Mouse (Mus musculus) liver, embryonic 14.5 days (tissue): ENCODE measurements around the gene Unc5a. TPM values are rescaled to one million over a fixed set of nuclear protein-coding genes. Genes with fewer than 3 reads are reported as not detected.
A peak's percentile ranks its signal among the peaks of the same experiment; 100 is the strongest.

Source experiments
- ATAC-seq: fragments of 200-750 bp; cut with Nextera tagmentation; 2 replicates; pipeline ENCODE4 v1.8.0; 2017; ENCODE audit warnings: moderate number of reproducible peaks, mild to moderate bottlenecking, moderate library complexity; ENCODE audit not compliant: insufficient read depth
- DNase-seq, 3 experiments: peaks; one replicate each; pipeline ENCODE4 v3.0.0-alpha.2; 2012 to 2013; ENCODE audit warnings: low read depth in 3 of 3, low spot score in 3 of 3
- H3K27ac ChIP-seq: fragments of 300-500 bp; sonication (generic); 2 replicates; pipeline ENCODE4 v1.5.1; 2014; ENCODE audit warnings: moderate library complexity, mild to moderate bottlenecking, control low read depth, inconsistent platforms
- H3K27me3 ChIP-seq: fragments of 300-500 bp; sonication (generic); 2 replicates; pipeline ENCODE4 v1.6.1; 2014; ENCODE audit warnings: mild to moderate bottlenecking, low read length, moderate library complexity; ENCODE audit not compliant: control insufficient read depth, insufficient read depth
- H3K36me3 ChIP-seq: fragments of 300-500 bp; sonication (generic); replicated peaks from 2 replicates; pipeline ENCODE4 v1.6.1; 2014; ENCODE audit warnings: low read depth; ENCODE audit not compliant: control insufficient read depth, insufficient read depth
- H3K4me1 ChIP-seq, 2 experiments: fragments of 200-500 bp in 1 of 2; fragments of 300-500 bp in 1 of 2; sonication (generic) in 1 of 2; replicated peaks; 2 replicates each; pipeline ENCODE4 v1.6.1; 2012 to 2014; ENCODE audit warnings: antibody characterized with exemption in 1 of 2, inconsistent platforms in 1 of 2, low read length in 1 of 2; ENCODE audit not compliant: control insufficient read depth in 2 of 2, insufficient read depth in 2 of 2
- H3K4me2 ChIP-seq: fragments of 300-500 bp; sonication (generic); 2 replicates; pipeline ENCODE4 v1.6.1; 2014; ENCODE audit warnings: low read depth, mild to moderate bottlenecking, control low read depth, moderate library complexity
- H3K4me3 ChIP-seq, 2 experiments: fragments of 200-500 bp in 1 of 2; fragments of 300-500 bp in 1 of 2; sonication (generic) in 1 of 2; 2 replicates each; pipeline ENCODE4 v1.5.1; 2012 to 2014; ENCODE audit warnings: low read depth in 2 of 2, low read length in 2 of 2, mild to moderate bottlenecking in 2 of 2, control low read depth in 1 of 2, inconsistent platforms in 1 of 2, moderate library complexity in 1 of 2; ENCODE audit not compliant: insufficient read depth in 1 of 2
- H3K9ac ChIP-seq: fragments of 300-500 bp; sonication (generic); replicated peaks from 2 replicates; pipeline ENCODE4 v1.6.1; 2014; ENCODE audit warnings: mild to moderate bottlenecking, control low read depth, moderate library complexity
- H3K9me3 ChIP-seq: fragments of 300-500 bp; sonication (generic); 2 replicates; pipeline ENCODE4 v1.6.1; 2016; ENCODE audit warnings: low read length, mixed read lengths; ENCODE audit not compliant: control insufficient read depth
- CTCF ChIP-seq: IDR thresholded peaks from 2 replicates; pipeline ENCODE4 v1.5.1; 2016; ENCODE audit warnings: antibody characterized with exemption, low read depth, control low read depth
- EP300 ChIP-seq: IDR thresholded peaks from 2 replicates; pipeline ENCODE4 v1.6.1; 2016; ENCODE audit warnings: antibody characterized with exemption, low read depth
- WGBS: fragments of 180-500 bp; shearing (Covaris S2); extraction: QIAGEN DNeasy Blood & Tissue Kit; methylation state at CpG from one replicate; pipeline ENCODE4 v1.1.7; 2014; ENCODE audit not compliant: insufficient replicate concordance; 5-methylcytosine and 5-hydroxymethylcytosine counted together
- polyA plus RNA-seq, 2 experiments: library from polyadenylated mRNA; depleted of rRNA in 1 of 2; stranded (reverse) in 1 of 2; unstranded in 1 of 2; fragments of >200 nt; fragmentation: Nextera tagmentation in 1 of 2; extraction: Ambion mirVana in 1 of 2; gene quantifications; 2 replicates each; pipeline versions ENCODE4 v1.2.1 to v1.2.3; 2012 to 2014

The Unc5a gene
- polyA plus RNA-seq, 2 experiments: 0.37 to 0.43 TPM

- Histone ChIP-seq H3K9ac (no peak overlapping the region), H3K4me2 (no peak overlapping the region), H3K4me3 (no peak overlapping the region), H3K27me3 (no peaks in the 10 kb centered on the region), H3K36me3 (no peaks in the 10 kb centered on the region), H3K27ac (no peak overlapping the region), H3K4me1 (no peaks in the 10 kb centered on the region), H3K9me3 (no peaks in the 10 kb centered on the region)
- DNase-seq: no peak
- no peak for ATAC-seq
- TF ChIP-seq CTCF (no peak), EP300 (no peak)
- 68% methylated on average over 31 of the region's 31 CpGs for WGBS
These were observed 56.6 kb downstream of the Unc5a start for GRCm38 (mm10) chr13:55005691-55006414.

- 64% methylated on average over 7 of the region's 7 CpGs for WGBS
These were observed 57.2 kb downstream of the Unc5a start for GRCm38 (mm10) chr13:55006415-55006742.

GRCm38 (mm10) chr13:55008589-55008988 lies 59.4 kb downstream of the Unc5a start:
- H3K9me3 ChIP-seq: no peaks in the 10 kb centered on the region
- no peaks in the 10 kb centered on the region for H3K36me3 ChIP-seq
- no peak overlapping the region for H3K4me3 ChIP-seq
- H3K4me2 ChIP-seq: no peak overlapping the region
- H3K27me3 ChIP-seq: no peaks in the 10 kb centered on the region
- TF ChIP-seq CTCF (no peak), EP300 (no peak)
- WGBS: 58% methylated on average over 6 of the region's 6 CpGs
- H3K27ac ChIP-seq: no peak overlapping the region
- ATAC-seq: no peak
- no peak for DNase-seq
- H3K9ac ChIP-seq: no peak overlapping the region
- H3K4me1 ChIP-seq: no peaks in the 10 kb centered on the region

More at GRCm38 (mm10) chr13:55006415-55006742, 57.2 kb downstream of the Unc5a start:
- Histone ChIP-seq H3K27ac (no peak overlapping the region), H3K4me2 (no peak overlapping the region), H3K36me3 (no peaks in the 10 kb centered on the region), H3K9ac (no peak overlapping the region), H3K4me3 (no peak overlapping the region), H3K27me3 (no peaks in the 10 kb centered on the region), H3K4me1 (no peaks in the 10 kb centered on the region), H3K9me3 (no peaks in the 10 kb centered on the region)
- no peak for TF ChIP-seq CTCF
- TF ChIP-seq EP300: no peak
- DNase-seq (no peak), ATAC-seq (no peak)

GRCm38 (mm10) chr13:55011103-55011502 lies 61.9 kb downstream of the Unc5a start:
- no peak for ATAC-seq
- no peaks in the 10 kb centered on the region for H3K9me3 ChIP-seq
- no peak for TF ChIP-seq EP300

GRCm38 (mm10) chr13:55011981-55012478 lies 62.8 kb downstream of the Unc5a start:
- H3K27ac ChIP-seq: no peak overlapping the region
- H3K4me3 ChIP-seq: no peak overlapping the region
- WGBS: 12% methylated on average over 14 of the region's 14 CpGs
- no peak overlapping the region for H3K9ac ChIP-seq
- DNase-seq (no peak), ATAC-seq (no peak)
- H3K9me3 ChIP-seq: no peaks in the 10 kb centered on the region
- H3K4me1 ChIP-seq: no peaks in the 10 kb centered on the region
- H3K4me2 ChIP-seq: no peak overlapping the region
- no peaks in the 10 kb centered on the region for H3K36me3 ChIP-seq
- no peaks in the 10 kb centered on the region for H3K27me3 ChIP-seq
- peak; percentile 38 for TF ChIP-seq CTCF
- TF ChIP-seq EP300: no peak

More at GRCm38 (mm10) chr13:55011103-55011502, 61.9 kb downstream of the Unc5a start:
- no peaks in the 10 kb centered on the region for H3K27me3 ChIP-seq
- WGBS: 79% methylated on average over 15 of the region's 15 CpGs
- H3K9ac ChIP-seq: no peak overlapping the region
- no peak for DNase-seq
- H3K4me3 ChIP-seq: no peak overlapping the region
- H3K27ac ChIP-seq: no peak overlapping the region
- H3K4me2 ChIP-seq: no peak overlapping the region
- H3K36me3 ChIP-seq: no peaks in the 10 kb centered on the region
- no peaks in the 10 kb centered on the region for H3K4me1 ChIP-seq
